Mouse (Mus musculus): Measurements from ENCODE around the gene Dcaf8.
A peak's percentile ranks its signal among the peaks of the same experiment; 100 is the strongest.

Gene Dcaf8

DNA sequence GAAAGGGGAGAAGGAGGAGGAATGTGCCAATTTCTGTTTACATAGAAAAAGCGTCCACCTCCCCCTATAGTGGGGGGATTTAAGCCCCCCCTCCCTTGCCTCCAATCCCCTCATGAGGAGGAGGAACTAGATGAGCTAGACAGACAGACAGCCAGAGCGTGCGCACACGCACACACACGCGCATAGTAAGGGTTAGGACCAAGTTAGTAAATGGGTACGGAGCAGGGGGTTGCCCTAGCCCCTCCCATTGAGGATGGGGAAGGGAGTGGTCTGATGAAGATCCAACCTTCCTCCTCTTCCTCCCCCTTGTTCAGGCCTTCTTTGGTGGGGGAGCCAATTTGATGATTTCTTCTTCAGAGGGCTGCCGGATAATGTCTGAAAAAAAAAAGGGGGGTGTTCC, 50.4 kb downstream of the Dcaf8 start:
- DNase-seq: no peak

DNA sequence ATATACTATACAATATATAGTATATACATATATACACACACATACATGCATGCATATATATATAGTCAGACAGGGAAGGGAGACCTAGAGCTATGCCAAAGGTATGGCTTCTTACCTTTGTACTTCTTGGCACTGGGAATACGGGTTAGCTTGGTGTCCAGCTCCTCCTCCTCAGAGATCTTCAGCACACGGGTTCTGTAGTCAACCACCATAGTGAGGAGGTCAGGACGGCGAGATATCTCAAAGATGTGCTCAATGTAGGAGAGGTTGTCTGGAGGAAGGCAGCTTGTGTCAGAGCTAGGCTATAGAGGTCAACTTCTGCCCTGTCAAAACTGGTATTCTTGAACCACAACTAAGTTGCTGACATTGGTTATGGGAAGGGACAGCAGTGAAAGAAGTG, 51.1 kb downstream of the Dcaf8 start:
- DNase-seq: no peak

DNA sequence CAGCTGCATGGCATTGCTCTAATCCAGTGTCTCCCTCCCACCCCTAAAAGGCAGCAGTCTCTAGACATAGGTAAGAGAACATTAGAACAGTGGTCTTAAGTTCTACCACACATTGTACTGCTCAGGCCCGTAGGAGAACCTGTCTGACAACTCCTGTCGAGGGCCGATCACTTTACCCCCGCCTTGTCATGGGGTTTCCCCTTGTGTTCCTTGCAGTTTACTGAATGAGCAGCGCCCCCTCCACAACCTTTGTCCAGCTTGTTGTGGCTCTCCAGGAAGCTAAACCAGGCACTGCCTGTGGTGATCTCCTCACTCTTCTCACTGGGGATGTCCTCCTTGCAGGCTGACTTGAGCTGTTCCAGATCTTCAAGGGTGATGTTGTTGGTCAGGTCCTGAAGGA, 52.3 kb downstream of the Dcaf8 start:
- no peak for DNase-seq

DNA sequence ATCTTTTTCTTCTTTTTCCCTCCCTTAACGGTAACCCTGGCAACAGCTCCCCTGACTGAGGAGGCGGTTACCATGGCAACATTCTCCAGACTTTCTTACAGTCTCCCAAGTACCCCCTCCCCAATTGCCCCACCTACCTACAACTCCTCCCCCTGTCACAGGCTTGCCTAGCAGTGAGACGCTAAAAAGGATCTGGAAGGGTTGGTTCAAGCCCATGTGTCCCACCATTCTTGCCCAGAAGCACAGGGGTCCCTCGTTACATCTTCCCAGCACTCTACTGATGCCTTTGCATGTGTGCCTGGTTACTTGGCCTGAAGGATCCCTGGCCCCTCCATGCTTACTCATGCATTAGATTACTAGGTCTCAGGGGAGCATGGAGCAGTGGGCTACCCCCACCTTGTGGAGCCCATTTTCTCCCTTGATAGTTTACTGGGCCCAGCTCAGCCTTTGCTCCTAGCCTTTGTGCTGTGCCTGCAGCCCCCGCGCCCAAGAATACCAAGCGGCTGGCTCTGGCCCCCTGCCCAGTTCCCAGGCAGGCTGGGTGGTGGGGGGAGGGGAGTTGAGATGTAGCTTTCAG, 53.1 kb downstream of the Dcaf8 start:
- peak; percentile 76 for DNase-seq

DNA sequence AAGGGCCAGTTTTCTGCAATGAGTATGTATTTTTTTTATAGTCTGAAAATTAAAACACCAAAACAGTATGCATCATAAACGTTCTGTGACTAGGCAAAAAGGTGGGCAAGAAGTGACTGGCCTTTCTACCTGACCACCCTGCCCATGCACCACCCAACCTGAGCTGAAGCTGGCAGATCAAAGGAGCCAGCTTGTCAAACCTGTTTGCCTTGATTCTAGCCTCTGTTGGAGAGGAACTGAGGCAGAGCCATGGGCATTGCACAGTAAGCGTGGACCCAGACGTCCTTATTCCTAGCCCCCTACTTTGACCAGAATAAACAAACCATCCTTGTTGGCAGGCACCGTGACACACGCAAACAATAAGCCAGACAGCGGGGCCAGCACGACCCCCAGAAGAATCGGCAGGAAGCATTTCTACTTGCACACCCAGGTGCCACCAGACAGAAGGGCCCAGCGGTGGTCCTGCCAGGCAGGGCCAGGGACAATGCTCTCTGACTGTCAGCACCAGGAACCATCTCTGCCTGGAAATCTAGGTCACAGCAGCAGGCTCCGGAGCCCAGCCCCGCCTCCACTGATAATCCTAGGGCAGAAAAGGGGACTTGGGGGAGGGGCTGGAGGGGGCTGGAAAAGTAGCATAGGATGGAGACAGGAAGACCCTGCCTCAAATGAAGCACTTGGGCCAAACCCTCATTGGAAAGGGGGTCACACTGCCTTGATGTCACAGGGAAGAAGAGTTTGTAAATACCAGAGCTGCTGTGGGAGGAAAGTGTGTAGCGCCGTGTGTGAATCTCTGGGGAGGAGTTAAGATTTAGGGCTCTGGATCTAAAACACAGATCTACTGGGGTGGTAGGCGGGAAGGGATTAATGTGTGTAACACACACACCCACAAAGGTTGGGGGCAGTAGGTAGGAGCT, 54.3 kb downstream of the Dcaf8 start:
- DNase-seq: peak; percentile 93

DNA sequence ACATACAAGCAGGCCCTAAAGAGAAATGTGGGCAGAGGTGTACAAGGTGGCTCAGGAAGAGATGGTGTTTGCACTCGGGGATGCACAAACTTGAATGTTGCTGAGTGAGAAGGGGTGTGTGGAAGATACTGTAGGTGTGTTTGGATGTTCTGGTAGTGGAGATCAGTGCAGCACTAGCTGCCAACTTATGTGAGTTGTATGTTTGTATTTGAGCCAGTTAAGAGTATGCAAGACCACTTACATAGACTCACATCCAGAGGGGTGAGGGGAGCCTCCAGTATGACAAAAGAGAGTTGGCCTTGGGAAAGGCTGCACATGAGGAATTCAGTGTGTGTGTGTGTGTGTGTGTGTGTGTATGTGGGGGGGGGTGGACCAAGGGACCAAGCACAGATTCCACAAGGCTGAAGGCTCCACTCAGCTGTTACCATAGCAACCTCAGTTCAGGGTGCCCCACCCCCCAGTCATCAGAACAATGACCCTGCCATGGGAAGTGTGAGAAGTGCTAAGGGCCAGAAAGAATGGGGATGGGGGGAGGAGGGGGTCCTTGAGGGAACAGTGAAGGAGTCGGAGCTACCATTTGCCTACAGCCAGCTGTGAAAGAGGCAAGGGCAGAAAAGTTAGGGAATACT, 55.1 kb downstream of the Dcaf8 start:
- peak; percentile 68 for DNase-seq

DNA sequence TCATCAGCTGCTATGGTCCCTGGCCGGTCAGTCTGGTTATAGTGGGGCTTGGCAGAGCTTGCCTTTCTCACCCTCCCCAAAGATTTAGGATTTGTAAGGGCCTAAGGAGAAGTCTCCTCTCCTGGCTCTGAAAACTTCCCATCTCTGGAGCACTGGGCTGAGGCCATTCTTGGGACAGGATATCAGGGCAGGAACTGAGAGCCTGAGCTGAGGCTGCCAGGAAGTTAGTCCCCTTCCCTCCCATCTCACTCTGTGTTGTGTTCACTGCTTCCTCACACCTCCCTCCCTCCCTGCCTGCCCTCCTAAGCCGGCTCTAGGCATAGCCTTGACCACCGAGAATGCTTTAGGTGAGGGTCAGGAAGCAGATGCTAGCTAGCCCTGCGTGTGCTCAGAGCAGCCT, 55.7 kb downstream of the Dcaf8 start:
- no peak for DNase-seq

DNA sequence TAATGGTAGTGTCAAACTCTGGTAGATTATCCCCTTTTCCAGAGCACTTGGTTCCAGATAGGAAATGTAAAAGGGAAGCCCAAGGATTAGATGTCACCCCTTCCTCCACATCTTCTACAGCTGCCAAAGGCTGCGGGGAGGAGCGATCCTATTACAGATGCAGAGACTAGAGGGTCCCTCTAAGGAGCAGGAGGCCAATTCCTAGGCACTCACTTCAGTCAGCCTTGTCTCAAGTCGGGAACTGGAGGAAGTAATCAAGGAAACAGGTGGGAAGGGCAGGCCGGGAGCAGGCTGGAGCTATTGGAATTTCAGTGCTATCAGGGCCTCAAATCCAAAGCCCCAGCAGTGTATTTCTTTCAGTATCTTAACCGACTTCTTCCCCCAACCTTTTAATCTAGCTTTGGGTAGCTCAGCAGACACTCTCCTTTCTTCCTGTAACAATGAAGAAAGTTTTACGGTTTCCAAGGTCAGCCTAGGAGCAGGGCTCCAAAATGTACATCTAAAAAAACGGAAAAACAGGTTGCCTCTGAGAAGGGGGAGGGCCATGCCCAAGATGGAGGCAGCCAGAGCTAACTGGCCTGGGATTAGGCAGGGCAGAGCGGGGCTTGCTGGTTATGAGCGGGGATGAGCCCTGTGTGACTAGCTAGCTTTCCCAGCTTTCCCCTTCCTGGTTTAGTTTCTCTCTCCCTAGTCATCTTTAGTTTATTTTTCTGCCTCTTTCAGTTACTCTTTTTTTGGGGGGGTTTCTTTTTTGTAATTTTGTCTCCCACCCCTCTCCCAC, 56.3 kb downstream of the Dcaf8 start:
- DNase-seq: no peak

DNA sequence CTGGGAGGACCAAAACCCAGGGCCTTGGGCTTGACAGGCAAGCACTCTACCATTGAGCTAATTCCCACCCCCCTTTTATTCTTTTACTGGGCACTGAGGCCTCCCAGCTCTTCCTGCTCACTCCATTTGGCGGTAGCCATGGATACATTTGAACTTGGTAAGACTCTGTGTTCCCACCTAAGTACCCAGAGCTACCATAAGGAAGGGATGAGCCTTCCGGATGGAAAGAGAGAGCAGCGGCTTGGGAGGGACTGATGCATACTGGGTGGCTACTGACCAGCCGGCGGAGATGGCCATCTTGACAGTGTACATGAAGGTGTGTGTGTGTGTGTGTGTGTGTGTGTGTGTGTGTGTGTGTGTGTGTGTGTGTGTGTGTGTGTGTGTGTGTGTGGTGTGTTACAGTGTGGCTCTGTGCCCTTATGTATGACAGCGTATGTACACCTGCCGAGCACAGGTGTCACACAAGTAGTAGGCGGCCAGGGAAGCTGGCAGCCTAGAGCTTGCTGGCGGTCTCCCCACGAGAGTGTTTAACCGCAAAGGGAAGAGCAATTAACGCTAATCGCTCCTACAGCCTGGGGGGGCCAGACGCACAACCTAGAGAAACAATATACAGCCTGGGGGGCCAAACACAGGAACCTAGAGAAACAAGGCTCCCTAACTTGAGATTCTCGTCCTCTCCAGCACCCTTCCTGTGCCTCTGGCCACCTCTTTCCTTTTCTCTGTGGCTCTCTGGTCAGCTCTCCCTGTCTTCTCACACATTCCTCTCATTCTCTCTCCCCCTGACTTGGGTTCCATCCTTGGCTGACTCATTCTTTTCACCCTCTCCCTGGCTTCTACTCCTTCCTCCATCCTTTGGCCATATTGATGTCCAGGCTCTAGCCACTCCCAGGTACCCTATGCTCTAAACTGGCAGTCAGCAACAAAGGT, 57.2 kb downstream of the Dcaf8 start:
- peak; percentile 79 for DNase-seq

DNA sequence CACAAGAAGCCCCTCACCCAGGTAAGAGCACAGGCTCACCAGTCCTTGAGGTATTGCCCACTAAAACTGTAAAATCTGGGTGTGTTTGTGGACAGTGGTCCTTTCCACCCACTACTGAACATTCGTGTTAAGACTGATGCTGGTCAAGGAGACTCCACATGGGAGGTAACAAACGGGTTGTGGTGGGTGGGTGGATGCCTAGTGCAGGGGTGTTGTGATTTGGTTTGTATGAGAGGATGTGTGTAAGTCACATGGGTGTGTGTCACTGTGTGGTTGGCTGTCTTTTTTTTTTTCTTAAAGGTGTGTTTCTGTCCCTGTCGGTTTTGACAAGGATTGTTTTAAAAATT, 57.8 kb downstream of the Dcaf8 start:
- peak; percentile 65 for DNase-seq

DNA sequence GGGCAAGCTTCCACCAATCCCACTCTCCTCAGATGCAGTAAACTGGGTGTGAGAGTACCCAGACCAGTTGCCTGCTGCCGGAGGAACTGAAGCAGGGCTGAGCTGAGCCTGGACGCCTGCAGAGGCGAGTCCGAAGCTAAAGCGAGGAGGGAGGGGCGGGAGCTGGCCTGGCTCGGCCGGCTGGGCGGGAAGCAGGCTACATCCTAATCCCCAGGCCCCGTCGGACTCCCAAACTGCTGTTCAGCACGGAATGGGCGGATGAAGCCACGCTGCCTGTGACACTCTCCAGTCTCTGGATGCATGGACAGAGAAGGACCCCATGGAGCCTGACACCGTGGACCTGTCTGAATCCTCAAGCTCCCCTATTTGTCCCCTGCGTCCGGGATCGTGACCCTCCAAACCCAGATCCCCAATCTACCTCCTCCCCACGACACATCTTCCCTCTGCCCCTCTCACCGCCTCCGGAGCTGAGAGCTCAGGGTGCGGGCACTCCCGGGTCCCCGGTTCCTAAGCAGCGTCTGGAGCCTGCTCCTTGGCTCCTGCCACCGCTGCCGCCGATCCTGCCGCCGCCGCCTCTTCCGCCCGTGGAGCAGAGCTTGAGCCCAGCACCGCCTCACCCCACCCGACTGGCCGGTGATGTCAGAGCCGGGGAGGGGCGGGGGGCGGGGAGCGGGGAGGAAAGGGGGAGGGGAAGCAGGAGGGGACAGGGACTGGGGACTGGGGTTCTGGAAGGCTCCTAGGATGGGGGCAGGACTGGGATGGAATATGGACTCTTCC, 58.4 kb downstream of the Dcaf8 start, which contains the start of gene Pea15a:
TSS of gene Pea15a (minus strand) at position 664 of the 777 bp plus-strand sequence.
- peak; percentile 93 for DNase-seq

DNA sequence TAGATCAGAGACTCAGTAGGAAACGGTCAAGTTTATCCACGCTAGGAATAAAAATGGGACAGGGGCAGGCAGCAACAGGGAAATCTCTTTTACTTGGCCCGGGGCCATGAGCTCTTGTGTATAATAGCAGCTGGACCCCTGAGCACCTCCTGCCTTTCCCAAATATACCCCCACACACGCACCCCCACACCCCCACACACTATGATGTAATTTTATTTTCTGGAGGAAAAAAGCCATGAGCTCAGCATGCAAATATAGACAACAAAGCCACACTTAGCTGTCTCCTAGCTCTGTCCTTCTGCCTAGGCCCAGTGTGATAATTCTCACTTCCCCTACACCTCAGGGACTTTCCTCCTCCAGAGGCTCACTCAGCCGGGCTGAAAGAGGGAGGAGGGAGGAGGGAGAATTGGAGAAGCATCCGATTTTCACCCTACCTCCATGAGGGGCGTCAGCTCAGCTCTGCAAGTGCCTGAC, 59.3 kb downstream of the Dcaf8 start:
- peak; percentile 75 for DNase-seq

DNA sequence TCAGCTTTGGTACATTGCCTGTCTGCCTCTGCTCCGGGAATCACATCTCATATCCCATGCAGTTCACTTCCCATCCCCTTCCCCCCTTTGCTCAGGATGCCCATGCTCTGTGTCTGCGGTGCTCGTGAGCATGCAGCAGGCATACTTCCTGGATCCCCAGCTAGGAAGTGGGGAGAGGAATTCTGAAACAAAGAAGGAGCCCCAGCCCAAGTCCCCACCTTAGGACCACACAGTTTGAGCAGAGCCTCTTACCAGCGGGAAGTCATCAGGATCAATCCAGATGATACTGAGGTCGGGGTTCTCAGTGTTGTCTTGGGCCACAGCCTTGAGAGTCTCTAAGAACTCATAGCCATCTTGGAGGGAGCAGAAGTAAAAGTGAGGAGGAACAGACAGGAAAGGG, 64.9 kb downstream of the Dcaf8 start:
- no peak for DNase-seq

DNA sequence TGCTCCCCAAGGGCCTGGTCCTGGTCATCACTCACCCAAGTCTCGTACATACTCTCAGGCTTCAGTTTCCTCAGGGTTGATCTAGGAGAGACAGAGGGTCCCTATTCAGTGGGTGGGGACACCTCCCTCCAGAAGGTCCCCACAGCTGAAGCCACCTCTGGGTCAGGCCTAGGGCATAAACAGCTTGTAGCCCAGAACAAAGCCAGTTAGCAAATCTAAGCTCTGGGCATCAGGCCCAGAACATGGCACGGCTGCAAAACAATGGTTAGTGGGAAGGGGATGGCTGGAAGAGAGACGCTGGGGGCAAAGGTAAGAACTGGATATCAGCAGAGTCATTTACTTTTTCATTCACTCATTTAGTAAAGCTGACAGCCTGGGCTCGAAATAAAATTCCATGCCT, 65.9 kb downstream of the Dcaf8 start:
- DNase-seq: no peak

DNA sequence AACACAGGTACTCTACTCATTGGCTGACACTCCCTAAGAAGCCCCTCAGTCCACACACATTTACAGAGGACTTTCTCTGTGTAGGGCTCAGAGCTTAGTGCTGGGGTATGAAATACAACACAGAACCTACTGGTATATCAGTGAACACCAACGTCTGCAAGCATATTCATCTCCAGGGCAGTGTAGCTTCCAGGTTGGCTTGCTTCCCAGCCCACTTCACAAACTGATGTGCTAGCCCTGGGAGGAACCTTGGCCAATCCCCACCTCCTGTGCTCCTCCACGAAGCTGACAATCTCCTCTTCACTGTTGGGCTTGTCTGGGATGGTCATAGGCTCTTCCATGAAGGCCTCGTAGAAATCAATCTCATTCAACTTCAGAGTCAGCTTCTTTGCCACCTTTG, 66.9 kb downstream of the Dcaf8 start:
- DNase-seq: no peak

DNA sequence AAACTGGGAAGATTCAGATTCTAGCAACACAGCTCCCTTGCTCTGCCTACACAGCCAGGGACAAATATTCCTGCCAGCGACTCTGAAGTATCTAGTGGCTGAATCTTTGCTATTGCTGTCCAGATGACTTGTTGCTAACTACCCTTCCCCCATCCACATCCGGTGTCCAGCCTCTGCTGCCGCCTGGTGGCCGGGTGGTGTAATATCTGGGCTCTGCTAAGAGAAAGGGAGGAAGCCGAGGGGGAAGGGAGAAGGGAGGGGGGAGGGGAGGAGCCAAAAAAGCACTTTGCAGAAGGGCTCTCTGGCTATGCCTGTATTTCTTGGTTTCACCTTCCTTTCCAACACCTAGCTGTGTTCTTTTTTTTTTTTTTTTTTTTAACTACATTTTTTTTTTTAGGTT, 69.3 kb downstream of the Dcaf8 start:
- DNase-seq: peak; percentile 88

DNA sequence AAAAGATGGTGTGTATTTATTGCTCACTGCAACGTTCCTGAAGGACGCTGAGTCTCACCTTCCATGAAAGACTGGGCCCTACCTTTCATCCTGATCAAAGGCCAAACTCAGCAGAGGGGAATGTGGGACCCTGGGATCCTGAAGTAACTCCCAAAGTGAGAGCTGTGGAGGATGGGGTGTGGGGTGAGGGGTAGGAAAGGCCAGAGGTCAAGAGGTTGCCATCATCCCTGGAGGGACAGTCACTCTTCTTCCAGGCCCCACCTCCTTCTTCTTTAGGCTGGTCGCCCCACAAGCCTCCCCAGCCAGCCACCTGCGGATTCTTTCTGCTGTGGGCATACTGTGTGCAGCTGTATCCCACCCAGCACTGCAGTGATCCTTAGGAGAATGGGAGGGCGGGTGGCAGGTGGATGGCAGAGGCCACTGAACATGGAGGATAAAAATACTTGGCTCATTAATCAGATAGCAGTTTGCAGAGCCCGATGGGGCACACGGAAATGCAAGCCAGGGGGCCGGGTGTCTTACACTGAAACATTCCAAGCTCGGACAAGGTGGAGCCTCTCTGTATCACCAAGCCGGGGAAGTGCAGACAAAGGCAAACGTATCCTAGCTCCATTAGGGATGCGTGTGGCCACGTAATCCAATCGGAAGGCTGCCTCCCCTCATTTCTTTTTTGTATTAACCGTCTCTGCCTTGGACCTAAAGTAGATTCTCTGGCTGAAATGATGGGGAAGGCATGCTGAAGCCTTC, 70.5 kb downstream of the Dcaf8 start:
- DNase-seq: no peak

DNA sequence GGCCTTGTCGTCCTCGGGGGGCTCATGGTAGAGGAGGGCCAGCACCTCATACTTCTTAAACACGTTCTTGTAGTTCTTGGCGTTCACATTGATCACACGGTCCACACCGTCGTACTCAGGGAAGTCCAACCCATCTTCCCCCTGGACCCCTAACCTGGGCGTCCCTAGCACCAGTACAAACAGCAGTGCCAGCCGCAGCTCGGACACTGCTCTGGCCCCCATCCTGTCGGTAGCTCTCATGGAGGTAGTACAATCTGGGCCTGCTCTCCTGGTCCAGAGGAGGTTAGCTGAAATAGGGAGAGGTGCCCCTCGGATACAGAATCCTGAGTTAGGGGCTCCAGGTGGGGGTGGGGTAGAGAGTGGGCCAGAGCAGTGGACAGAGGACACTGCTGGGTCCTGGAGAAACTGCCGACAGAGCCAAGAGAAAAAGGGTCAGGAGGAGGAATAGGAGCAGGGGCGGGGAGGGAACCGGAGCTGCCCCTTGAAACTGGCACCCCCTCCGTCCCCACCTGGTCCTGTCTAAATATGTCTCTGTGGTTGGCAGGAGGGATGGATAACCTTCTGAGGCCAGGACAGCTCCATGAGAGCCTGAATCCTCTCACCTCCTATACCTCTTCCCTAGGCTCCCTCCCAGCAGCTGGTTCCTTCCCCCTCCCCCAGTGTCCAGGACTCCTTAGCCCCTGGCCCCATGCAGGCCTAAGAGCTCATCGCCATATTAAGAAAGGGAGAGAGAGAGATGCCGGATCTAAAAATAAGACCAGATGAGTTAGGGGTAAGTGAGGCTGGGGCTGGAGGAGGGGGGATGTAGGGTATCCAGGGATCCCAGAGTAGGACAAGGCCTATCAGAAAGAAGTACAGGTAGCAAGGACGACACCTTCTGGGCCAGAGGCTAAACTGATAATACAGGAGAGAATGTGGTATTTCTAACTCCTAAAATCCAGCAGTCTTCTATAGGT, 71.8 kb downstream of the Dcaf8 start, which contains the start of gene Casq1:
TSS of gene Casq1 (minus strand) at position 418 of the 956 bp plus-strand sequence.
- DNase-seq: no peak

DNA sequence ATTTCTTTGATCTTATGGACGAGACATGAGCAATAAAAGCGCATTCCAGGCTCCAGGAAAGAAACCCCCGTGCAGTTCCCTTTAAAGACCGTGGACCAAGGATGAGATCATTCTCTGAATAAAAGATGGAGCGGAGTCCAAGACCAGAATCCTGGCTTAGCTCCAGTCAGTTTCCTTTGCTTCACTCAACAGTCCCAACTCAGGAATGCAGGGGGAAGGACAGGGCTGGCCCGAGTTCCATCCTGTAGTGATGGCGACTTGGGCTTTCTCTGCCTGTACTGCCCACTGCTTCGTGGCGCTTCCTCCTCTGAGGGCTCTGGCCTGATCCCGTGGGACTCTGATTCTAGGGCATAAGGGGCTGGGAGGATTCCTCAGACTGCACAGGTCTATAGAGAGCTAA, 72.5 kb downstream of the Dcaf8 start:
- no peak for DNase-seq

All from cerebellum, adult 11-12 months (tissue).